Mouse (Mus musculus): ENCODE measurements around the gene Ndufb4.
"Not testable (repeated sequence)": the region's sequence is repeated elsewhere in the genome, so short reads cannot be mapped to it uniquely, and the experiment has no call there.

Gene Ndufb4

DNA sequence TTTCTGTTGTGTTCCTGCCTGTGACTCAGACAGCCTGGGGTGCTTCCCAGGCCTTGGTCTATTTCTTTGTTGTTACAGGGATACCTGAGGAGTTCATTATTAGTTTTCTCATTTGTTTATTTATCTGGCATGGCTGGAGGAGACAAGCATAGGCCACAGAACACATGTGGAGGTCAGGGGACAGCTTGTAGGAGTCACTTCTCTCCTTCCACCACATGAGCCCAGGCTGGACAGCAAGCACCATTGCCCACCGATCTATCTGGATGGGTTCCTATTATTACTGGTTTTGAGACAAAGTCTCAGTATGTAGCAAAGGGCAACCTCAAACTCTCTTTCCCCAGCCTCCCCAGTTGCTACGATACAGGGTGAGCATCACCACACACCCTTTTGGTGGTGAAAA, 26.0 kb upstream of the Ndufb4 start:
- DNase-seq (ENCODE audit: low spot score in 2 of 2): no peak

DNA sequence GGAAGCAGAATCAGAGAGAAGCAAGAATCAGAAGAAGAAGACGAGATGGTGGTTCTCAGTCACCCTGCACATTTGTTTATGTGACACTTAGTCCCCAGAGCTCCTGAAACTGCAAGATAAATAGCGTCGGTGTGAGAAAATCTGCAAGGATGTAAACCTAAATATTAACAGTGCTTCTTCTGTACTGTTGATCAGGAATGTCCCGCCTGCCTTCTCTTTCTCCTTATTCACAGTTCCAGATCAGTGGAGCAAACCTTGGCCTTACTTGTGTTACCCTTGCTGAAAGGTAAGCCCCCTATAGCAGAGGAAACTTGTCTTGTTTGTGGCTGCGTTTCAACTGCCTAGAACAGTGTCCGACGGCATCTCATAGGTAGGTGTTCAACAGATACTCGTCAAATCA, 23.3 kb upstream of the Ndufb4 start:
- DNase-seq (ENCODE audit: low spot score in 2 of 2): no peak

DNA sequence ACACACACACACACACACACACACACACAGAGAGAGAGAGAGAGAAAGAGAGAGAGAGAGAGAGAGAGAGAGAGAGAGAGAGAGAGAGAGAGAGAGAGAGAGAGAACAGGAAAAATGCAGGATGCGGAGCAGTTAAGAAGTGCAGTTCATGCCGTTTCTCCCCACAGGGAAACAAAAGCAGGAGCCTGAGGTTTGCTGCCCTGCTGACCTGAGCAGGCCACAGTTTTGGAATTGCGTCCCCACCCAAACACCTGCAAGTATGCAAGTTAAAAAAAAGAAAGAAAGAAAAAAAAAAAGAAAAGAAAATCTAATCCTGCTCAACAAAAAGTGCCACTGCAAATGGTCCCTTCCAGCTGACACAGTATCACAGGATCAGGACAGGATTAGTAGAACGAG, 22.4 kb upstream of the Ndufb4 start:
- no peak for DNase-seq (ENCODE audit: low spot score in 2 of 2)

DNA sequence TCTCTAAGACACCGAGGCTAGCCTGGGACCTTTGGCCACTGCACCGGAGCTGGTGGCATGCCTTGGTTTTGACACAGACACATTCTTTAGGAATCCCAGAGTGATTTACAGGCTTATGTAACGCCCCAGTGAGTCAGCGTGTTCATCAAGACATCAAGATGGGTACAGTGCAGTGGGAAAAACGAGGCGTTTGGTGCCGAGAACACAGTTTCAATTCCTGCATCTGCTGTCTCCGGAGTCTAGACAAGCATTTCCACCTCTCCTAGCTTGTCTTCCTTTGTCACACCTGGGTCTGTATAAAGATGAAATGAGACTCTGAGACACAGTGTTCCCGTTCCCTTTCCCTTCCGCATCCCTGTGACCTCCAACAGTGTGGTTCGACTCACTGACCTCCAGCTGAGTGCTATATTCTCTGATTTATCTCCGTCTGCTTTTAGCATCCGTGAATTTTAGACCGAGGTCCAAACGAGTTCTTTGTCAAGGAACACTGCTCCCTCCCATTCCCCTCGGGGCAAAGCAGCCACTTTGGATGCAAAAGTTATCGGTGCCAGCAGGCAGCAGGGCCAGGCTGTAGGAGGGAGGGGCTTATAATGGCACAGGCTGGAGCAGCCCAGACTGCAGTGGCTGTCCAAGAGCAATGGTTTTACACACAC, 21.9 kb upstream of the Ndufb4 start:
- no peak for DNase-seq (ENCODE audit: low spot score in 2 of 2)

DNA sequence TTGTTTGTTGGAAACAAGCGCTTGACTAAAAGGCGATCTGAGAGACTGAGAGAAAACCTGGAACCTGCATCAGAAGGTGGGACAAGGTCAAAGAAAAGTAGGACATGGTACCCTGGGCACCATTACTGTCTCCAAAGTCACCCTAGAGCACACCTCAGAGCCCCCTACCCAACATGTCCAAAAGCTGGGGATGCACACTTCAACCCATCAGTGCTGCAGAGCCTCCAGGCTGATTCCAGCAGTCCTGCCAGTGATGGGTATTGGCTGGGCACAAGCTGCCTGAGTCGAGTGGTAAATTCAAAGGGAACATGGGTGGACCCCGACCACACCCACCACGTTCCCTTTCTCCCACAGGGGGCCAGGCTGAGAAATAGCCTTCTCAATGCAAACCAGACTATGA, 21.1 kb upstream of the Ndufb4 start:
- no peak for DNase-seq (ENCODE audit: low spot score in 2 of 2)

DNA sequence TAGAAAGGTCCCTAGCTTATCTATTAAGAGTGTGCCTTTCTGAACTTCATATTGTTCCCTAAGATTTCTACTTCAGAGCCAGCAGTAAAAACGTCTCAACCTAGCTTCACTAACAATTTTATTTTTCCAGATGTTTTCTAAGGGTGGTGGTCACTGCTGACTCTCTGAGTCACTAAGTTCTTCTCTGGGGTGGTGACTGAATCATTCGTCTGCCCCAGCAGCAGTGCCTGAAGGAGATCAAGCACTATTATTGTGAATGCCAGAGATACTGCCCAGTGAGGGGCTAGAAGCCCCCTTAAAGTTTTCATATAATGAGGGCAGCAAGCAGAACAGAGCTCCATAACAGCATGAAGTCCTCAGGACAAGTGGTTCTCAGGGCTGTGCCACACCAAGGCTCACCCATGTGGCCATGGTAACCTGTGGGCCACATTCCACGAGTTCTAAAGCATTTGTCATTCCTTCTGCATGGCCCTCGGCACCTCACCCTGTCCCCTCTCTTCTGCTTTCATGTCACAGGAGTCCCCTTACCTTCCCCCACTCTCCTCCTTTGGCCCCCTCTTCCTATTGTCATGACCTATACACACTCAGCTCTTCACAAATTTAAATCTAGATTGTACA, 16.5 kb upstream of the Ndufb4 start:
- no peak for DNase-seq (ENCODE audit: low spot score in 2 of 2)

DNA sequence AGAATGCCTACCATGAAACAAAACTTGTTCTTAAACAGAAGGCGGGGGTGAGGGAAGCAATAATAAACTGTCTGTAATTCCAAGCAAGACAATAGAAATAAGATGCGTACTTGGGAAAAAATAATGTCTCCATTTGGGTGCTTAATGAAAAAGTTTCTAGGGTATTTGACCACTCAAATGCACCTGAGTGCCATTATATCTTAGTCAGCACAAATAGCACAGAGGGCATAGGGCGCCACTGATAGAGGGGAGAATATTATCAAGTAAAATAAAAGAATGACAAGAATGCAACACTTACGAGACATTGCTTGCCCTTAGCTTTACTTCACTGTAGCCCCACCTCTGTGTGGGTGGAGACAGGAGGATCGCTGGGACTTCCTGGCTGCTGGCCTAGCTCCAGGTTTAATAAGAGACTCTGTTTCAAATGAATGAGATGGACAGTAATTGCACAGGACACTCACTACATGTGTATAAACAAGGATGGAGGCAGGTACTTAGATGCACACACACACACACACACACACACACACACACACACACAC, 11.2 kb upstream of the Ndufb4 start:
- no peak for DNase-seq (ENCODE audit: low spot score in 2 of 2)

DNA sequence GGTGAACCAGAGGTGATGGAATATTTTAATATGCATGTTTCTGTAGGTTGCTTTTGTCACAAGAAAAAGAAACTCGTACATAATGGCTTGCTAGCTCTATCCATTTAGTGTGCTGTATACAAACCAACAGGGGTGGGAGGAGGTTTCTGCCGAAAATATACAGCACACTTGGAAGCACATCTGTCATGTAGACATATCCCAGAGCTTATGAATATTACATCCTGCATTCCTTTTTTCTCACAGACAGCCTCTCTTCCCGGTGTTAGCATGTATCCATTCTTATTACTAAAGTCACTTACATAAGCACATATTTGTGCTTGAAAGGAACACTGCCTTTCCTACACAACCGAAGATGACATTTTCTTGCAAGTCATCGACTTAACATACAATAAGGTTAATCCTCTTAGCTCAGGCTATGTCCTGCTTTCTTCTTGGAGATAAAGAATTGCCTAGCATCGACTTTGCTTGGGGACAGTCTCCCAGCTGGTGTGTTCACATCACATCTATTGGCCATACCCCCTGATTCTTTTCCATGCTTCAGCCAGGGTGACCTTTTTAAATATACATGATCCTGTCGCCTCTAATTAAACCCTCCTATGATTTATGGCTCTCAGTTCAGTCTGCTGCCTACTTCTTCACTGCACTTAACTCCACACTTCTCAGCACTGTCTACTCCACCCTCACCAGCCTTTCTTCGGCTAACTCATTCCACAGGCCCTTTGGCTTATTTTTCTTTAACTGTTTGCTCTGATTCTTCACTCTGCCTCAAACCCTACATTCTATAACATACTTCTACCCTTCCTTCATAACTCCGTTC, 9.6 kb upstream of the Ndufb4 start:
- no peak for DNase-seq (ENCODE audit: low spot score in 2 of 2)

DNA sequence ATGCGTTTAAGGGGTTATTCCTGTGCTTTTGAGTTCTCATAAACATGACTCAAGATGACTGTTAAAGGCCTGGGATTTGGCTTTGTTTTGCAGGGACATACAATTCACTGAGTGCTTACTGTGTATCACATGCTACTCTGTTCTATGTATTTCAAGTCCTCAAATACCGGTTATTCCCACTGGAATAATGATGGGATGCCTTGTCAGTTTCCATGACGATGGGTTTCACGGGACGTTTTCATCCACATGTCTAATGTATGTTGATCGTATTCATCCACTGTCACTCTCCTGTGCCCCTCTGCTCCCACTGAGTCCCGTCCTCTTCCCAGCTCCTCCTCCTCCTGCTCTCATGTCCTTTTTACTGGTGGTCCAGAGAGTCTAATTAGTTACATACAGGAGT, 2.5 kb upstream of the Ndufb4 start:
- no peak for DNase-seq (ENCODE audit: low spot score in 2 of 2)

DNA sequence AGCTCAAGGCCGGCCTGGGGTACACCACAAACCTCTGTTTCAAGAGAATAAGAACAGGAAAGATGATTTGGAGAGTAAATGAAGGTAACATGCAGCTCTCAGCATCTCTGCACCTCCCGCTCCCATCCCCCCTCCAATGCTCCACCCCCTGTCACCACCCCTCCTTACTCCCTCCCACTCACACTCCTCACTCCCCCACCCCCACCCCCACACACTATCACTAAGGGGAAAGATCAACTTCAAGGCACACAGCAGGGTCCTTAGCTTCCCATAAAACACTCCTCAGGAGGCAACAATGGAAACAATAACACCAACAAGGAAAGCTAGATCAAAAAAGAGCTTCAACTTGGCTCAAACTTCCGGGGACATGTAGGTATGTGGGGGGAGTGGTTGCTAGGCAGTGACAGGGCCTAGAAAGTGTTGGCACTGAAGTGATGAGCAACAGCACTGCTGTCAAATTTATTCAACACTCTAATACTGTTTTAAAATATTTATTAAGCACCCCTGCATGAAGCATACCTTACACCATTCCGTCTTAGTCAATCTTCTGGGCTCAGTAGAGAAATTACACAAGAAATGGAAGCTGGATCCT, 1.6 kb upstream of the Ndufb4 start:
- DNase-seq (ENCODE audit: low spot score in 2 of 2): no peak

DNA sequence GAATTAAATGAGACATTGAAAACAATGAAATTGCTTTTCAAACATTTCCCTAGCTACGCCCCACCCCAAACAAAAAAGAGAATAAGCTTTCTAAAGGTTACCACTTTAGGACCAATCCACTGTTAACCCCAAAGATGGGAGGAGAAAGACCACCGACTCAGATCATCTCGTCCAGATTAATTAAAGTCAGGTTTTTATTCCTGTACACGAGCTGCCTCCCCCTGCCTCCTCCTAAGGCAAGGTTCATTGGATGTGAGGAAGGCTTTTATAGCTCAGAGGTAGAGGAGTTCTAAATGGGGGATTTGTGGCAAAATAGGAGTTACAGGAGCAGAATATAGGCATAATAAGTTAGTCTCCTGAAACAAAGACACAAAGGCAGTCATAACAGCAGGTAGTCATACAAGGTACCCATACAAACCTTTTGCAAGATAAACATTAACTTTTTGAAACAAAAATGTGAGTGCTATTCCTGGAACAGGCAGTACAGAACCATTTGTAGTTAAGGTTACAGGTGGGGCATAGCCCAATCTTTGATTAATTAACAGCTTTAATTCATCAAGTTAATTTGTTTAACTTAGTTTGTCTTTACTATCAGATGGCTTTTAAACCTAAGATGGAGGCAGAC, 690 bp upstream of the Ndufb4 start:
- DNase-seq (ENCODE audit: low spot score in 2 of 2): no peak

DNA sequence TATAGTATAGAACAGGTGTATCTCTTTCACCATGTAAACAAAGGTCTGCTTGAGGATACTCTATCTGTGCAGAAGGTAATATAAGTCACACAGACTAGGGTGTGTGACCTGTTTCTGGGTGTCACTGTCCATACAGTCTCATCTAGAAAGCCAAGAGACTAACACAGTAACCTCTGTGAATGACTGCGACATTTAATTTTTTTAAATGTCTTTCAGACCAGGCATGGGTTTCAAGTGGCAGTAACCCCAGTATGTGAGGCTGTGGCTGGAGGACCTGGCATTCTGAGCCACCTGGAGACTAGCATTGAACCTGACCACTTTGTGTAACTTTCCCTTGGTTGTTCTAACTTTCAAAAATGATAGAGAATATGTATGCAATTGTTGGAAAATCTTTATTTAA, 1.2 kb downstream of the Ndufb4 start:
- no peak for DNase-seq (ENCODE audit: low spot score in 2 of 2)

DNA sequence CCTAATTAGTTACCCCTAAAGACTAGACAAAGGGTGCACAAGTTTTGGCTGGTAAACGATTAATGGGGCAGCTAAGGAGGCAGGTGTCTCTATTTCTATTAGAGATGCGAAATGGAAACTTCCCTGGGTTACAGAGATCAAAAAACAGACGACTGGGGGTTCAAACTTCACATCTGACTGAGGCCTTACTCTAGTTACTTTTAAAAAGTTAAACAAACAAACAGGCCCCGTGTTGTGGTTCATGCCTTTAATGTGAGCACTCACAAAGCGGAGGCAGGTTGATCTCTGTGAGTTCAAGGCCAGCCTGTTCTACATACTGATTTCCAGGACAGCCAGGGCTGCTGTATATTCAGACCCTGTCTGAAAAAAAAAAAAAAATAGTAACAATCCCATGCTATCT, 1.6 kb downstream of the Ndufb4 start:
- no peak for DNase-seq (ENCODE audit: low spot score in 2 of 2)

DNA sequence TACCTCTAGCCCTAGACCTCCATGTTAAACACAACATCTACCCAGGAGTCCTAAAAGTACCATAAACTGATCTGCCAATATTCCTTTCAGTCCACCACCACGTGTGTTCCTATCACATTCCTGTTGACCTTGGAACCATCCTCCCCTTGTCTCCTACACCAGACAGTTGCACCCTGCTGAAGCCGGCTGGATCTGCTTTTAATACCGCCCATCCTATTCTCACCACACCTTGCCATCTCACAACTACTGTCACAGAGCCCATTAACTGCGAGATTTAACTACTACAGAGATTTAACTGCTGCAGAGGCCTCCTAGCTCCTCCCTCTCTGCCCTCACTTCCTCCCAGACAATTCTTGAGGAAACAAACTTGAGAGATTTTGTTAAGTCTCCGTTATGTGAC, 2.8 kb downstream of the Ndufb4 start:
- no peak for DNase-seq (ENCODE audit: low spot score in 2 of 2)

DNA sequence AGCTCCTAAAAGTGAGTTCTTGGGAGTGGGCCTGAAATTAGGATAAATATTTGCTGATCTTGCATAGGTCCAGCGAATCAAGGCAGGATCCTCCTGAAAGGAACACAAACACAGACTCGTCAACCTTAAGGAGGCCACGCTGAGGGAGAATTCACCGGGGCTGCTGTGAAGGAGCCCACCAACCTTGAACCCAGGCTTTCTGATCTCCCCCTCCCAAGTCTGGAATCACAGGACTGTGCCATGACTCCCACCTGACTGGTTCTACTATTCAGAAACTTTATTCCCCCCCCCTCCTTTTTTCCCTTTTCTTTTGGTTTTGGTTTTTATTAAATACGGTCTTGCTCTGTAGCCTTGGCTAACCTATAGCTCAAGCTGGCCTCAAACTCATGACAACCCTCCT, 5.2 kb downstream of the Ndufb4 start:
- no peak for DNase-seq (ENCODE audit: low spot score in 2 of 2)

DNA sequence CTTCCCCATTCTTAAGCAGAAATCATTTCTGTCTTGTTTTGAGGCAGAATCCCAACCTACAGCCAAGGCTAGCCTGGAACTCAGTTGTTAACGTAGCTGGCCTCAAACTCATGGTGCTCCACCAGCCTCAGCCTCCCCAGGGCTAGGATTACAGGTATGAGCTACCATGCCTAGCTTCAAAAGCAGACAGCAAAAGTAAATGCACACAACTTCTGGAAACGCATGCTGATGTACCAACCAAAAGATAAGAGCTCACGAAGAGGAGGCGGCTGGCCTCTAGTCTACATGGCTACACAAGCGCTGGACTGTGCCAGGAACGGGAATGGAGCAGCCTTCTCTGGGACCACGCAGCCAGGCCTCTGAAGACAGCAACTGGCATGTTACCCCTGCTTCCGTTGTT, 6.3 kb downstream of the Ndufb4 start:
- DNase-seq (ENCODE audit: low spot score in 2 of 2): no peak

DNA sequence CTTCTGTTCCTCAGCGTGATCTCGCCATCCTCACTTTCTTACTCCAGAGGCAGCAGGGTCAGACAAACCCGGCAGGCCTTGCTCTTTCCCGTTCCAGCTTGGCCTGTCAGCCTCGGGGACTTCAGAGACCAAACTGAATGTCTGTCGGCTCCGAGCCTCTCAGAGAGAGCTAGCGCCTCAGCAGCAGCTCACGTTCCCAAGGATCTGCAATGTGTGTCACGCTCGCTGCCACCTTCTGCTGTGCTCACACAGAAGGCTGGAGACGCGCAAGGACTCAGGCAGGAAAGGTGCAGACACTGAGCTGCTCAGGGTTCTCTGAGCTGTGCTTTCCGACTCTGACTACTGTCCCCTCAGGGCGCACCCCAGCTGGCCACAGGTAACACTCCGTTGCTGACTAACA, 7.2 kb downstream of the Ndufb4 start:
- DNase-seq (ENCODE audit: low spot score in 2 of 2): no peak

DNA sequence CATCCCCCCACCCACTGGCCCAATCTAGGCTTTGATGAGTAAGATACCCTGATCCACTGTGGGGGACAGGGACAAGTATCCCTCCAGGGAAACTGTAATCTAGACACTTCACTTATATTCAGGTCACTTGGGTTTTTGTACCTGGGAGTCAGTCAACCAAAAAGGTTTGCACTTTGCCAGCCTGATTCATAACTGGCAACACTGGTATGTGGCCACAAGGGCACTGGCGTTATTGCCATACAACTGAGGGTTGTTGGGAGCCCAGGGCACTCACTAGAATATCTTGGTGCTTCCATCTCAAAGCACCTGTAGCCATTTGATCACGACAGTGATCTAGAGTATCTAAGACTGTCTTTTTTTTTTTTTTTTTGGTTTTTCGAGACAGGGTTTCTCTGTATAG, 8.5 kb downstream of the Ndufb4 start:
- no peak for DNase-seq (ENCODE audit: low spot score in 2 of 2)

DNA sequence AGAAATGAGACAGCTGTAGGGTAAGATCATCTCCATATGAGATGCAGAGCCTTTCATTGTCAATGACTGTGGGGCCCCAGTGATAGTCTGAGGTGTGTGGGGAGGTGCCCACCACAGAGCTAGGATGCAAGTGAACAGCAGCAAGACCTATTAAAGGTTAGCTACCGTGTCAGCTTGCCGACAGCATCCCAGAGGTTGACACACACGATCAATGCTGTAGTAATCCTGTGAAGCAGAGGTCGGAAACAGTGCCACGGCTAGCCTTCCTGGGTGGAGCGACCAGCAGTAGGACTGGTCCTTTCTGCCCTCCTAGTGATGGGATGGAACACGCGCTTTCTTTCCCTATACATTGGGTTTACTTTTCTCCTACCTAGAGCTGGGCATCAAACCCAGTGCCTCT, 9.0 kb downstream of the Ndufb4 start:
- no peak for DNase-seq (ENCODE audit: low spot score in 2 of 2)

DNA sequence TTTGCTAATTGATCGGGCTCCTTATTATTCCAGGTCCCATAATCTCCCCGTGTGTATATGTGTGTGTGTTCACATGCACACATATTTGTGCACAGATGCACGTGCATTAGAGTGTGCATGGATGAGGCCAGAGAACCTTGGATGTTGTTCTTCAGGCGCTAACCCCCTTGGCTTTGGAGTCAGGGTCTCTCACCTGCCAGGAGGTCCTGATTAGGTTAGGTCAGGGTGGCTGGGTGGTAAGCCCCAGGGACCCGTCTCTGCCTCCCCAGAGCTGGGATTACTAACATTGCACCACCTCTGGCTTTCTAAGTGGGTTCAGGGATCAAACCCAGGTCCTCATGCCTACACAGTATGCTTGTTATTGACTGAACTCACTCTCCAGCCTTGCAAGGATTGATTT, 9.8 kb downstream of the Ndufb4 start:
- DNase-seq (ENCODE audit: low spot score in 2 of 2): no peak

DNA sequence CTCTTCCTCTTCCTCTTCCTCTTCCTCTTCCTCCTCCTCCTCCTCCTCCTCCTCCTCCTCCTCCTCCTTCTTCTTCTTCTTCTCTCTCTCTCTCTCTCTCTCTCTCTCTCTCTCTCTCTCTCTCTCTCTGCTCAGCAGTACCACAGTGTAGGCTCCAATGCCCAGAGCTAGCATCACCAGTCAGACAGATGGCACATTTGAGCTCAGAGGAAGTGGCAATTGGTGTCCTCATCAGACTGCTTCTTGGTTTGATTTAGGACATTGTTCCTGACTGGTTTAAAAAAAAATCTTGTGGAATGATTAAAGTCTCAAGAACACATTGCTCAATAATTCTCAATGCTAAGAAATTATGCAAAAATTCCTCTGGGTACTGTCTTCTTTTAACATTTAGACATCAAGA, 13.7 kb downstream of the Ndufb4 start:
- DNase-seq (ENCODE audit: low spot score in 2 of 2): not testable (repeated sequence)

DNA sequence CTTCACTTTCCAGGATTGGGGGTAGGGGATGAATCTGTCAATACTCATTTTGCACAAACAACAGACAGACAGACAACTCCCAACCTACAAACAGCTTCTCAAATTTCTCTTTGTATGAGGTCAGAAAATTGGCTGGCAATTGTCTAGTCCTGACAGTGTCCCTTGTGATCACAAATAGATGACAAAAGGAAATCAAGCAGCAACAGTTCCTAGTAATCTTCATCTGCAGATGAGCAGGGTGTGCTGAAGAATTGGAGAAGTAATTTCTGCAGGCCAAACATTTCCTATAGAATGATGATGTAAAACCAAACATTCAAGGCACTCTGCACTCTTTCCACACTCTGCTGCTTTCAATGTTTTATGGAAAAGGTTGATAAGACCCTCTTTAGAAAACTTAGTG, 16.5 kb downstream of the Ndufb4 start:
- DNase-seq (ENCODE audit: low spot score in 2 of 2): no peak
